Mouse (Mus musculus): Measurements from ENCODE around the gene Gpatch2l. TPM values are rescaled to one million over a fixed set of nuclear protein-coding genes. Genes with fewer than 3 reads are reported as not detected.

Gpatch2l gene
- total RNA-seq (2021) = 10 to 100 TPM; 31.5 to 34.7 TPM

- DNase-seq (ENCODE audit: extremely low spot score in 1 of 2, low spot score in 1 of 2) = peak; percentile 81 to 84
Measured at GRCm38 (mm10) chr12:86241604-86242536, at the start of gene Gpatch2l. Gene Gpatch2l, plus strand, starts transcription at chr12:86241858.

- DNase-seq (ENCODE audit: extremely low spot score in 1 of 2, low spot score in 1 of 2) = no peak
Measured at GRCm38 (mm10) chr12:86192036-86192449, 49.6 kb upstream of the Gpatch2l start.

DNA sequence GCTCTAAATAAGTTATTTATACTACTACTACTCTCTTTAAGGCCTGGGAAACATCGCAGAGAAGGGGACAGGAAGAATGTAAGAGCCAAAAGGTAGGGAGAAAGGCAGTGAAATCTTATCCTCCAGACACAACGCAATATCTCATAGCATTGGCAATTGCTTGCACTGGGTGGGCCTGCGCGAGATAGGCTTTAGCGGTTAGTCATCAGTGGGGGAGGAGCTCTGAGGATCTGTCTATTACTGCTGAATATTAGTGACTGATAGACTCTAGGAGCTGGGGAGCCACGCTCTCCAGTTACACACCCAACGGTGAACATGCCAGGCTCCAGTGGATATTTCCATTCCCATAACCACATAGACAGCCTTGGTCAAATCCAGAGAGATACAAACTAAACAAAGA is 44.7 kb upstream of the Gpatch2l start:
- no peak for DNase-seq (ENCODE audit: extremely low spot score in 1 of 2, low spot score in 1 of 2)

- no peak for DNase-seq (ENCODE audit: extremely low spot score in 1 of 2, low spot score in 1 of 2)
Measured at GRCm38 (mm10) chr12:86203443-86204057, 38.1 kb upstream of the Gpatch2l start.

DNA sequence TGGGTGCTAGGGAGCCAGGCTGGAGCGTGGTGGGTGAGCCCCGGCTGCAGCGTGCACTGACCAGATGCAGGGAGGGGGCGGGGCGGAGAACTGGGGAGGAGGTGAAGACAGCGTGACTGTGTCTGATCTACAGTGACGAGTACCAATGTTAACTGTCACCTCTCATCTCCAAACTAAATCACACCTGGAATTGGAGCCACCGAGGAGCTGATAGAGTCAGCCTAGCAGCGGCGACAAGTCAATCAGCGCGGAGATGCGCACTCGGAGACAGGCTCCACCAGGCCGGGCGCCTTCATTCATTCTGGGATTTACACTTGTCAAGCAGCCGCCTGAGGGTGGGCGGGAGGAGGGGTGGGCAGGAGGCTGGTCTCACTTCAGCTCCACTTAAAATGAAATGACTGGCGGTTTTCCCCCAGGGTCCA is 30.5 kb upstream of the Gpatch2l start:
- no peak for DNase-seq (ENCODE audit: extremely low spot score in 1 of 2, low spot score in 1 of 2)

DNA sequence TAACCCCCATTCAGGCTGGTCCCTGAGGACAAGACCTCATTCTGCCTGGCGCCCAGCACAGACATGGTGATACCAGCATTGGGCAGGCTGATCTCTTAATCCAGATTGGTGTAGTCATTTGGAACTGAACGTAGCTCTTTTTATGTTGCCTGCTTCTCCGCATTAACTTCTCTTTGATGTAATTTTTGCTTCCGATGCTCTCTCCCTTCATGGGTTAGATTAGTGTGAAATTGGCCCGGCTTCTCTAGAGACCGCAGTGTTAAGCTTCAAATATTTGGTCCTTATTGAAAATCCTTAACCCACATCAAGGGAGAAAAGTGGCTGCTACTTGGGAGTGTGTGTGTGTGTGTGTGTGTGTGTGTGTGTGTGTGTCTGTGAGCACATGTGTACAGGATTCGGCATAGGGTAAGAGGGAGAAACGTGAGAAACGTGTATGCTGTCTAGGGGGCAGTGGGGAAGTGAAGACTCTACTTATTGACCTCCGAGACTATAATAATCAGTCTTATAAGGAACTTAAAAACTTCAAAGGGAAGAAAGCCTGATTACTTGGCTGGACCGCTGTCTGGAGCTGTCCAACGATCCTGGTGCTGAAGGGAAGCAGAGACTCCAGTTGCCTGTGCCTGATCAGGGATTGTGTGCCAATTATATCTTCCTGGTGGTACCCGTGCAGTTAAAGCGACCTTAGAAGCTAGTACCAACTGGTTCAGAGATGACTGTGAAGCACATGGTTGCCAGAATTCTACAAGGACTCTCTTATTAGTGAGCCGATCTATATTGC is 28.8 kb upstream of the Gpatch2l start:
- DNase-seq (ENCODE audit: extremely low spot score in 1 of 2, low spot score in 1 of 2) = peak in 1 of 2 experiments; percentile 58

DNA sequence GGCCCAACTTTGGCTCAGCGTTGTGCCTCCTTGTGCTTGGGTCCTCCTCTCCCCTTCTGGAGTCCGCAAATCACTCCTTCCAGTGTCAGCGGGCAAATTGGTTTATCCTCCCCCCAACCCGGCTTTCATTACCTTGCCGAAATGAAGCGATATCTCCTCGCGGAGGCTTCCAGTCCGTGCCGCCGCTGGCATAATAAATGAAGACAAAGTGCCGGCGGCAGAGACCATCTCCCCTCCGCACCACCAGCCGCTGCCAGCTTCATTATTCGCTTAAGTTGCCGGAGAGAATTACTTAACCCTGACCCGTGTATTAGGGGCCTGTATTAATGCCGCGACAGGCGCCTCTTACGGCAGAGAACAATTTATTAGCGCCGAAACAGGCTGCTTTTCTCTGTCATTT is 27.5 kb upstream of the Gpatch2l start:
- DNase-seq (ENCODE audit: extremely low spot score in 1 of 2, low spot score in 1 of 2) = no peak

DNA sequence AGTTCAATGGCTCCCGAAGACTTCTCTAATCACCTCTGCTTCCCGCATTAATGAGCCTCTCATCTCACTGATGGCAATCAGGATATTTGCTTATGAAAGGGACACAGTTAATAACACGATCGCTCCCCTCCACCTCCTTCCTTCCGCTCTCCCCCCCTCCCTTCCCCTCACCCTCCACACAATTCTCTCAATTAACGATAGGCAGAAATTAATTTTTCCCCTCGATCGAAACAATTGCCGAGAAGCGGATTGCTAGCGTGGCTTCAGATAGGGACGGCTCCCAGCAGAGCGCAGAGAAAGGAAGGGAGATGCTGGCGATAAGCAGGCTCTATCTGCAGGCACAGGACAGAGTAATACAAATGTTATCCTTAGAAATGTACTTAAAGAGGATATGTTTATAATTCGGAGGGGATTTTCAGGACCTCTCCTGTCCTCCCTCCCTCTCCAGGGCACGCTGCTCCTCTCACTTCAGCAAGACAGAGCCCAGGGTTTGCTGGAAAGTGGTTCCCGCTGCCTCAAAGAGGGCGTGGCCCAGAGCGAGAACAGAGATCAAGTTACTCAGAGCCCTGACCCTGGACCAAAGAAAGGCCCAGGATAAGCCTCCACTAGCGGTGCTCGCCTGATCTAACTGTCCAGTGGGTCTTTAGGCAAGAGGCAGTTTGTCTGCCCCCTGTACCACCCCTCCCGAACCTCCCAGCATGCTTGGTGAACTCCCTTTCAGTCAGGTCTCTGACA is 24.8 kb upstream of the Gpatch2l start:
- DNase-seq (ENCODE audit: extremely low spot score in 1 of 2, low spot score in 1 of 2) = no peak

- DNase-seq (ENCODE audit: extremely low spot score in 1 of 2, low spot score in 1 of 2) = peak in 1 of 2 experiments; percentile 24
Measured at GRCm38 (mm10) chr12:86220200-86221021, 21.2 kb upstream of the Gpatch2l start.

DNA sequence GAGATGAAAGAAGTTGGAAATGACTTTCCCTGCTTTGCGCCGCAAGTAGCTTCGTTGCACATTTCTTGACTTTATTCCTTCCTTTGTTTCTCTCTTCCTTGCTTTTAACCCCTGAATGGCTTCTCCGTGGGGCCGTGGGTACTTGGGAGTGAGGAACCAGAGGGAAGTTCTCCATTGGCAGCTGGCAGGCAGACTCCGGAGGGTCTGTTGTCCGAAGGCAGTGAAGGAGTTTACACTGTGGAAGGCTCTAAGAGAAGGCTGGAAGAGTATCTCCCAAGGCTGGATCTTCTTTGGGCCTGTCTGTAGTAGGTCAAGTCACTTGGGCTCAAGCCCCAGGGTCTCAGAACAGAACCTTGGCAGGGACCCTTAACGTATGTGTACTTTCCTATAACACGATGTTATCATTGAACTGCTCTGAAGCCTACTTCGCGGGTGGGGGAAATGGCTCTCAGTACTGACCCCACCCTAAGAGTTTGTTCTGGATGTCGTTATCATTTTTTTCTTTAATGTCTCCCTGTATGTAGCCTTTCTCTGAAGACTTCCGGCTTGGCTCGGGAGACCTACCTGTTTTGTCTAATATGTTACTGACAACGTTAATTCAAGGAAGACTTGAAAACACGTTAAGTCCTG is 20.5 kb upstream of the Gpatch2l start:
- no peak for DNase-seq (ENCODE audit: extremely low spot score in 1 of 2, low spot score in 1 of 2)

- no peak for DNase-seq (ENCODE audit: extremely low spot score in 1 of 2, low spot score in 1 of 2)
Measured at GRCm38 (mm10) chr12:86234295-86234694, 7.4 kb upstream of the Gpatch2l start.

DNA sequence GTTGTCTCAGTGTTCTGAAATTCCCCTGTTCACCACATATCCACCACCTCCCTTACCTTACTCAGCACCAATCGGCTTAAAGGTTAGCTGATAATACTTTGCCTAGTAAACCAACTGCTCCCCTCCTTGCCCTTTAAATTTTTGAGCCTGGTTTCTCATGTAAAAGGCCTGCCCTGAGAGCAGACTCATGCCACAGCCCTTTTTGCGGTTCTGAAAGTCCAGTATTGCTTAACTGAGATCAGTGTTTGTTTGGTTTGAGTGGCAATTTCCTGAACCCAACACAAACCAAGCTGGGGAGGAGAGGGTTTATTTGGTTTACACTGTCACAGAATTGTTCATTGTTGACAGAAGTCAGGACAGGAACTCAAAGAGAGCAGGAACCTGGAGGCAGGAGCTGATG is 2.9 kb upstream of the Gpatch2l start:
- DNase-seq (ENCODE audit: extremely low spot score in 1 of 2, low spot score in 1 of 2) = no peak

DNA sequence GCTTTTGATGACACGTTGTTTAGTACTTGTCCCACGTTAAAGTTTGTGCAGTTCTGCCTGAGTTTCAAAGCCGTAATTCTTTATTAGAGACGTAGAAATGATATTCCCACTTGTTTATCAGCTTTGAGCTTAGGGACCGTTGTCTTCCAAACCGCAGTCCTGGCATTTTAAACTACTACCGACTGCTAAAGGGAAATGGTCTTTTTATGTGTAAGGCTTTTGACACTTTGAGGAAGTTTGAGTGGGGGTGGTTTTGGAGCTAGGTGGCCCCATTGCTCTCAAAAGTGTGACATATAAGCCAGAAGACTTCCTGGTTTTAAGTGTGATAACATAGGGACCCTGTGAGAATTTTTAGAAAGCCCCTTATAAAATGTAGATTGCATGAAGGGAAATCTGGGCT is 905 bp downstream of the Gpatch2l start:
- DNase-seq (ENCODE audit: extremely low spot score in 1 of 2, low spot score in 1 of 2) = no peak

- no peak for DNase-seq (ENCODE audit: extremely low spot score in 1 of 2, low spot score in 1 of 2)
Measured at GRCm38 (mm10) chr12:86243936-86244335, 2.3 kb downstream of the Gpatch2l start.

- no peak for DNase-seq (ENCODE audit: extremely low spot score in 1 of 2, low spot score in 1 of 2)
Measured at GRCm38 (mm10) chr12:86250183-86250582, 8.5 kb downstream of the Gpatch2l start.

- DNase-seq (ENCODE audit: extremely low spot score in 1 of 2, low spot score in 1 of 2) = no peak
Measured at GRCm38 (mm10) chr12:86254910-86255309, 13.3 kb downstream of the Gpatch2l start.

DNA sequence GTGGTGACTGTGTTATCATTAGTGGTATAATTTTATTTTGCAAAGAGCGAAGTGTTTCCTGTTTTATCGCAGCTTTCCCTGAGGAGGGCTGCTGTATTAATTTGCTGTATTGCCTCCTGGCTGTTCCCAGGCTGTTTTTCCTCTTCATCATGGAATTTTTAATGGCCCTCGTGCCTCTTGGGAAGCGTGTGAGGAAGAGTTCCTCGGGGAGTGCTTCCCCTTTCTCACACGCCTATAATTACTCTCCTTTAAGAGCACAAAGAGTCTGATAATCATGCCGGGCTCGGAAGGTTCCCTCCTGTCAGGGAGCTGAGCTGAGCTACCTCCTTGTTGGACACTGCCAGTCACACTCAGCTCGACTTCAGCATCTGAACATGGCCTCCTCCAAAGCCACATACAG is 30.0 kb downstream of the Gpatch2l start:
- DNase-seq (ENCODE audit: extremely low spot score in 1 of 2, low spot score in 1 of 2) = no peak

GRCm38 (mm10) chr12:86274246-86274645 is 32.6 kb downstream of the Gpatch2l start:
- DNase-seq (ENCODE audit: extremely low spot score in 1 of 2, low spot score in 1 of 2) = no peak

- DNase-seq (ENCODE audit: extremely low spot score in 1 of 2, low spot score in 1 of 2) = no peak
Measured at GRCm38 (mm10) chr12:86275731-86276130, 34.1 kb downstream of the Gpatch2l start.
